Mouse (Mus musculus) olfactory bulb, adult 2 months (tissue): ENCODE data around the gene Zfp653. TPM values are rescaled to one million over a fixed set of nuclear protein-coding genes. Genes with fewer than 3 reads are reported as not detected.

ENCODE experiments used
- H3K27ac ChIP-seq: fragments of 200-500 bp; 2 replicates; pipeline ENCODE4 v1.5.1; 2012; ENCODE audit warnings: low read depth, low read length; ENCODE audit not compliant: insufficient read depth
- H3K4me1 ChIP-seq: fragments of 200-500 bp; 2 replicates; pipeline ENCODE4 v1.6.1; 2012; ENCODE audit warnings: low read length; ENCODE audit not compliant: control insufficient read depth, insufficient read depth
- H3K4me3 ChIP-seq: fragments of 200-500 bp; 2 replicates; pipeline ENCODE4 v1.5.1; 2012; ENCODE audit warnings: mild to moderate bottlenecking, low read depth, low read length, moderate library complexity; ENCODE audit not compliant: insufficient read depth
- CTCF ChIP-seq: fragments of 200-500 bp; IDR thresholded peaks from 2 replicates; pipeline ENCODE4 v1.5.1; 2012; ENCODE audit warnings: low read depth, mild to moderate bottlenecking, low read length, moderate library complexity; ENCODE audit not compliant: insufficient read depth
- POLR2A ChIP-seq: fragments of 200-500 bp; IDR thresholded peaks from 2 replicates; pipeline ENCODE4 v1.6.1; 2012; ENCODE audit warnings: mild to moderate bottlenecking, low read depth, low read length, moderate library complexity; ENCODE audit not compliant: insufficient read depth
- WGBS: fragments of 180-500 bp; shearing (Covaris S2); methylation state at CpG from one replicate; pipeline ENCODE4 v1.1.7; 2018; 5-methylcytosine and 5-hydroxymethylcytosine counted together
- polyA plus RNA-seq: library from polyadenylated mRNA; stranded (reverse); fragments of >200 nt; gene quantifications from 2 replicates; pipeline ENCODE4 v1.2.4, GENCODE M21; 2012; ENCODE audit warnings: low replicate concordance; ENCODE audit not compliant: missing spikeins, insufficient read depth, insufficient read length

The Zfp653 gene
- polyA plus RNA-seq, 1 experiment = not detected

GRCm38 (mm10) chr9:22057031-22057517 lies 14.1 kb downstream of the Zfp653 start:
- WGBS = 92% methylated on average over 9 of the region's 9 CpGs
- Histone ChIP-seq H3K4me1 (peaks cover 12% of the 10 kb centered on the region), H3K27ac (no peak overlapping the region), H3K4me3 (no peak overlapping the region)
- TF ChIP-seq CTCF (no peak), POLR2A (no peak)

- no peak overlapping the region for H3K27ac ChIP-seq
- no peak overlapping the region for H3K4me3 ChIP-seq
- peaks cover 12% of the 10 kb centered on the region for H3K4me1 ChIP-seq
- WGBS = 70% methylated on average over 9 of the region's 9 CpGs
- no peak for TF ChIP-seq POLR2A
- TF ChIP-seq CTCF = no peak
These were observed 14.8 kb downstream of the Zfp653 start for GRCm38 (mm10) chr9:22056303-22056910.

GRCm38 (mm10) chr9:22055713-22056112 lies 15.5 kb downstream of the Zfp653 start:
- Histone ChIP-seq H3K4me1 (peaks cover 12% of the 10 kb centered on the region), H3K4me3 (no peak overlapping the region), H3K27ac (no peak overlapping the region)
- TF ChIP-seq CTCF (no peak), POLR2A (no peak)
- WGBS = 41% methylated on average over 29 of the region's 29 CpGs

- under 1% methylated on average over 32 of the region's 32 CpGs for WGBS
- Histone ChIP-seq H3K27ac (0 out of 2 replicates have a peak overlapping the region, but pooled peaks have one; percentile 37), H3K4me1 (peaks cover 20% of the 10 kb centered on the region), H3K4me3 (peak overlapping the region; percentile 33)
- TF ChIP-seq CTCF (peak; percentile 65), POLR2A (no peak)
These were observed 16.6 kb downstream of the Zfp653 start for GRCm38 (mm10) chr9:22054411-22055076.

- 35% methylated on average over 6 of the region's 7 CpGs for WGBS
These were observed 17.5 kb downstream of the Zfp653 start for GRCm38 (mm10) chr9:22053657-22054056.

GRCm38 (mm10) chr9:22051958-22052254 lies 19.3 kb downstream of the Zfp653 start, which contains the start of gene Elavl3:
TSS of gene Elavl3 (minus strand) at chr9:22052023.
- Histone ChIP-seq H3K4me1 (peaks cover 30% of the 10 kb centered on the region), H3K4me3 (peak within 1 kb of the TSS; percentile 98), H3K27ac (peak within 1 kb of the TSS; percentile 94)
- 1% methylated on average over 26 of the region's 28 CpGs for WGBS
- no peak for TF ChIP-seq CTCF
- peak; percentile 95 for TF ChIP-seq POLR2A

More at GRCm38 (mm10) chr9:22053657-22054056, 17.5 kb downstream of the Zfp653 start:
- no peak for TF ChIP-seq POLR2A
- no peak for TF ChIP-seq CTCF
- peaks cover 29% of the 10 kb centered on the region for H3K4me1 ChIP-seq
- no peak overlapping the region for H3K4me3 ChIP-seq
- H3K27ac ChIP-seq = no peak overlapping the region

- peaks cover 30% of the 10 kb centered on the region for H3K4me1 ChIP-seq
- H3K4me3 ChIP-seq = peak overlapping the region; percentile 98
- TF ChIP-seq POLR2A (no peak), CTCF (no peak)
- under 1% methylated on average over 64 of the region's 67 CpGs for WGBS
- H3K27ac ChIP-seq = peak overlapping the region; percentile 94
These were observed 19.8 kb downstream of the Zfp653 start for GRCm38 (mm10) chr9:22051161-22051957.

- TF ChIP-seq CTCF = no peak
- 0 out of 2 replicates have a peak, but pooled peaks have one; percentile 12 for TF ChIP-seq POLR2A
- Histone ChIP-seq H3K27ac (peak overlapping the region; percentile 71), H3K4me1 (peaks cover 30% of the 10 kb centered on the region), H3K4me3 (peak overlapping the region; percentile 98)
- under 1% methylated on average over 43 of the region's 43 CpGs for WGBS
These were observed 20.8 kb downstream of the Zfp653 start for GRCm38 (mm10) chr9:22050351-22050889.

GRCm38 (mm10) chr9:22049721-22050270 lies 21.4 kb downstream of the Zfp653 start:
- WGBS = 16% methylated on average over 4 of the region's 4 CpGs
- Histone ChIP-seq H3K4me1 (peaks cover 30% of the 10 kb centered on the region), H3K27ac (no peak overlapping the region), H3K4me3 (peak overlapping the region; percentile 98)
- TF ChIP-seq POLR2A (no peak), CTCF (no peak)
